ENCODE assay signal across 12 mouse cellular contexts in genomic region chr10:111842321-111842775, GRCm38 (mm10).
DNase-seq lines count a peak whose midpoint lies in the region; ATAC-seq and TF ChIP-seq lines count a peak whose summit lies in the region.
"Had no signal": no experiment of that assay in that cellular context is flagged by ENCODE, and none has a peak within 500 bp of the region (broad histone marks: within the 10 kb centered on the region; RNA-seq: fewer than 3 reads in every experiment).

No protein-coding gene starts in this region.

- ATAC-seq in hindbrain, embryonic 15.5 days (ENCODE audit: low FRiP score, low read depth), result no peak
- no peak for ATAC-seq in hindbrain, postnatal 0 days
- ATAC-seq: intestine, embryonic 15.5 days had no signal

- no peak overlapping the region for H3K4me2 ChIP-seq in hindbrain, embryonic 15.5 days
- H3K4me2 ChIP-seq in hindbrain, postnatal 0 days (ENCODE audit: low read depth, low read length), result no peak overlapping the region
- H3K4me2 ChIP-seq: intestine, embryonic 15.5 days; lung, embryonic 14.5 days had no signal

- no peak overlapping the region for H3K4me3 ChIP-seq in hindbrain, embryonic 15.5 days
- no peak overlapping the region for H3K4me3 ChIP-seq in hindbrain, postnatal 0 days (ENCODE audit: low read length)
- no peak overlapping the region for H3K4me3 ChIP-seq in ES-Bruce4 (ENCODE audit: low read depth, low read length)
- H3K4me3 ChIP-seq in limb, embryonic 10.5 days, result no peak overlapping the region
- H3K4me3 ChIP-seq: erythroblast, embryonic 14.5 days; intestine, embryonic 15.5 days; megakaryocyte, embryonic 14.5 days had no signal

- no peak for DNase-seq in hindbrain, postnatal 0 days (ENCODE audit: low spot score)
- DNase-seq in R1 (ENCODE audit: low read depth, low spot score), result peak; percentile 88
- DNase-seq in limb, embryonic 10.5 days (ENCODE audit: low spot score), result no peak
- no peak for DNase-seq in cerebellum, postnatal 14 days
- DNase-seq in urinary bladder, postnatal 10 days (ENCODE audit: low spot score), result no peak
- DNase-seq: cerebellum, adult 8-10 months; lung, embryonic 14.5 days had no signal

- H3K4me1 ChIP-seq in hindbrain, embryonic 15.5 days (replicated peaks), result peaks cover 9% of the 10 kb centered on the region; the same call in 1 of the 2 replicates
- H3K4me1 ChIP-seq in hindbrain, postnatal 0 days (ENCODE audit: insufficient read depth, low read length), result no peaks in the 10 kb centered on the region
- H3K4me1 ChIP-seq in ES-Bruce4 (ENCODE audit: control insufficient read depth, insufficient read depth, low read length), result peaks cover 2% of the 10 kb centered on the region
- peaks cover 23% of the 10 kb centered on the region for H3K4me1 ChIP-seq in limb, embryonic 10.5 days
- H3K4me1 ChIP-seq: intestine, embryonic 15.5 days had no signal

- no peaks in the 10 kb centered on the region for H3K9me3 ChIP-seq in hindbrain, embryonic 15.5 days
- H3K9me3 ChIP-seq in hindbrain, postnatal 0 days (ENCODE audit: low read length), result no peaks in the 10 kb centered on the region
- no peaks in the 10 kb centered on the region for H3K9me3 ChIP-seq in ES-Bruce4 (replicated peaks; ENCODE audit: control insufficient read depth, insufficient read depth, low read length, poor library complexity, severe bottlenecking)
- no peaks in the 10 kb centered on the region for H3K9me3 ChIP-seq in limb, embryonic 10.5 days (replicated peaks)
- H3K9me3 ChIP-seq: intestine, embryonic 15.5 days had no signal

- no peak overlapping the region for H3K9ac ChIP-seq in hindbrain, embryonic 15.5 days
- no peak overlapping the region for H3K9ac ChIP-seq in hindbrain, postnatal 0 days (replicated peaks; ENCODE audit: low read length)
- H3K9ac ChIP-seq in ES-Bruce4 (ENCODE audit: low read depth, poor library complexity, severe bottlenecking), result no peak overlapping the region
- H3K9ac ChIP-seq: intestine, embryonic 15.5 days; lung, embryonic 14.5 days had no signal

- no peaks in the 10 kb centered on the region for H3K36me3 ChIP-seq in hindbrain, embryonic 15.5 days
- H3K36me3 ChIP-seq in hindbrain, postnatal 0 days (ENCODE audit: insufficient read depth, low read length), result no peaks in the 10 kb centered on the region
- H3K36me3 ChIP-seq in ES-Bruce4 (ENCODE audit: control insufficient read depth, insufficient read depth, low read length, poor library complexity, severe bottlenecking), result no peaks in the 10 kb centered on the region
- H3K36me3 ChIP-seq in limb, embryonic 10.5 days, result no peaks in the 10 kb centered on the region
- H3K36me3 ChIP-seq: intestine, embryonic 15.5 days had no signal

- TF ChIP-seq CTCF in hindbrain, postnatal 0 days (IDR thresholded peaks at IDR 0.05; ENCODE audit: low read depth), result no peak
- no peak for TF ChIP-seq CTCF in ES-Bruce4 (IDR thresholded peaks at IDR 0.05; ENCODE audit: low read depth, low read length)

- 0 out of 2 replicates have a peak, but pooled peaks have one; percentile 42 for TF ChIP-seq EP300 in ES-Bruce4 (IDR thresholded peaks at IDR 0.05; ENCODE audit: insufficient read depth, low read depth, low read length)

- WGBS in hindbrain, embryonic 15.5 days, result 41% methylated on average over 11 of the region's 11 CpGs
- 52% methylated on average over 11 of the region's 11 CpGs for WGBS in hindbrain, postnatal 0 days
- WGBS in limb, embryonic 10.5 days, result 61% methylated on average over 11 of the region's 11 CpGs

- no peak for TF ChIP-seq POLR2A in ES-Bruce4 (IDR thresholded peaks at IDR 0.05; ENCODE audit: insufficient read depth, low read length)

- 0 out of 2 replicates have a peak overlapping the region, but pooled peaks have one; percentile 5 for H3K27ac ChIP-seq in hindbrain, embryonic 15.5 days (replicated peaks)
- H3K27ac ChIP-seq in hindbrain, postnatal 0 days, result no peak overlapping the region
- peak overlapping the region; percentile 22 for H3K27ac ChIP-seq in ES-Bruce4 (ENCODE audit: insufficient read depth, low read length)
- H3K27ac ChIP-seq in limb, embryonic 10.5 days, result 0 out of 2 replicates have a peak overlapping the region, but pooled peaks have one; percentile 11
- H3K27ac ChIP-seq: intestine, embryonic 15.5 days had no signal

- H3K27me3 ChIP-seq in hindbrain, embryonic 15.5 days, result no peaks in the 10 kb centered on the region
- H3K27me3 ChIP-seq in hindbrain, postnatal 0 days (ENCODE audit: insufficient read depth, low read length), result no peaks in the 10 kb centered on the region
- H3K27me3 ChIP-seq in ES-Bruce4 (ENCODE audit: control insufficient read depth, insufficient read depth, low read length, poor library complexity, severe bottlenecking), result no peaks in the 10 kb centered on the region
- H3K27me3 ChIP-seq in limb, embryonic 10.5 days (ENCODE audit: low read depth, poor library complexity, severe bottlenecking), result no peaks in the 10 kb centered on the region
- H3K27me3 ChIP-seq: intestine, embryonic 15.5 days; megakaryocyte, embryonic 14.5 days had no signal
